Mouse (Mus musculus) heart, postnatal 36 days (tissue): ENCODE measurements around the gene 2900092C05Rik. TPM values are rescaled to one million over a fixed set of nuclear protein-coding genes. Genes with fewer than 3 reads are reported as not detected.

Source experiments
- DNase-seq, 2 experiments: peaks; one replicate each; pipeline ENCODE4 v3.0.0; 2021 to 2022
- intact Hi-C: fragments of 180-260 bp; cut with DNase I; formaldehyde crosslinking; loops from one replicate; pipeline ENCODE4 v1.15.1; 2025
- total RNA-seq, 2 experiments: library from RNA; stranded (reverse); gene quantifications; 2 replicates each; pipeline ENCODE4 v1.2.3; 2021

Gene 2900092C05Rik
- not detected for total RNA-seq

DNA sequence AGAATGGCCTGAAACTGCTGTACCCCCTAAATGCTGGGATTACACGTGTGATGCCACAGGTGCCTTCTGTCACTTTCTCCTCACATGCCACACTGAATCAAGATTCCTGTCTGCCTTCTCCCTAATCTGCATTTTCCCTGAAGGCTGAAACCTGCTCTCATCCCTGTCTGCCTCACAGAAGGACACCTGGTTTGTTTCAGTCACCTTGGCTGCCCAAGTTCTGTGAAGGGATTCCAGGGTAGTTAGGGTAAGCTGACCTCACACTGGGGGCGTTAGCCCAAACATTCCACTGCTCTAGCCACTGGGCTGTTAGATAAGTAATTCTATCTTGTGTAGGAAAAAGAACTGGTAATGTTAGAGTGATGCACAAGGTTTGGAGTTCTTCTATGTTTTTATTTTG, at the start of gene 2900092C05Rik:
TSS of gene 2900092C05Rik (plus strand) at position 301 of the 400 bp plus-strand sequence.
- intact Hi-C loops = no loop called here
- DNase-seq = no peak

DNA sequence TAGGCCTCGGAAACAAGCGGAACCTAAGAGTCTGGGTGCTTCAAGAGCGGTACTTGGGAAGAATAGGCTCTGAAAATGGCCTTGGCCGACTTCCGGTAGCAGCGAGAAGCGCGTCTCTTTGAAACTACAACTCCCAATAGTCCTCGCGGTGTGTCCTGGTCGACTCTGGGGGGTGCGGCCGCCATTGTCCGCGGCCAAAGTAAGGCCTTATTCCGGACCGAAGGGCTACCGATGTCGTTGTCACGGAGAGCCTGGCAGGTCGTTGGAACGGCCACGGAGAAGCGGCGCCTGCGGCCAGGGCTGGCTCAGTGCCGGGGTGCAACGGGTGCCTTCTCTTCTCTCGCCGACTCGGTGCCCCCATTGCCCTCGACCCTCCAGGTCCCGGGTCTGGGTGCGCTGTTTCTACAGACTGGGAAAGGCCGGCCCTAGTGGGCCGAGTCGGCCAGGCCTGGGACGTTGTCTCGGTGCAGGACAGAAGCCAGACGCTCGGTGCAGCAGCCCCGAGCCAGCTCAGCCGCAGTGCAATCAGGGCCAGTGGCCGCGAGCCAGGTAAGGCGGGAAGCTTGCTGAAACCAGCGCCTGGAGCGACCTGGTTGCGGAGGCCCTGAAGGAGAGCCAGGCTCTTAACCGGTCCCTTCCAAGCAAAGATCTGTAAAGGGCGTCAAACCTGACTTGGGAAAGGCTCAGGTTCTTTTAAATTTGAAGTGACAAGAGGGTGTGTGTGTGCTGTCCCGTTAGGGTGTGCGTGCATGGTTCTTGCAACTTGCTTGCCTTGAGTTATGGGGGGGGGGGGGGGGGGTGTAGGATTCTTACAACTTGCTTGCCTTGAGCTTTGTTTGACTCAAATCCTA, 33.9 kb upstream of the 2900092C05Rik start, which contains the start of gene Zfp606:
TSS of gene Zfp606 (plus strand) at position 136 of the 851 bp plus-strand sequence.
- peak; percentile 79 to 85 for DNase-seq
- intact Hi-C loops = loop anchor here (2.0 to 10.0 kb wide), 4 partner anchors 58 to 806 kb away; partner anchors contain the start of genes Mzf1 and Zfp128

DNA sequence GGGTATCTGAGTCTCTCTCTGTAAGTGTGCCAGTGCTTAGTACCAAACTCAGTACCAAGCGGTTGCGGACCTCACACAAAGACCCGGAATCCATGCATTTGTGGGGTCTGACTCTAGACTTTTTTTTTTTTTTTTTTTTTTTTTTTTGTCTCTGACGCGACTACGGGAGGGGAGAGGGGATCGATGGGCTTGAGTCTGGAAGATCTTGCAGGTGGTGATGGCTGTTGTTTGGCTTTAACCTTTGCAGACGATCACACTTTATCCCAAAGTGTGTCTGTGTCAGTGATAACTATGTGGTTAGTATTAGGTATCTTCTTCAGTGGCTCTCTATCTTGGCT, 33.3 kb upstream of the 2900092C05Rik start:
- no peak for DNase-seq
- intact Hi-C loops = loop anchor here (2.0 to 10.0 kb wide), 4 partner anchors 58 to 806 kb away; partner anchors contain the start of genes Mzf1 and Zfp128

DNA sequence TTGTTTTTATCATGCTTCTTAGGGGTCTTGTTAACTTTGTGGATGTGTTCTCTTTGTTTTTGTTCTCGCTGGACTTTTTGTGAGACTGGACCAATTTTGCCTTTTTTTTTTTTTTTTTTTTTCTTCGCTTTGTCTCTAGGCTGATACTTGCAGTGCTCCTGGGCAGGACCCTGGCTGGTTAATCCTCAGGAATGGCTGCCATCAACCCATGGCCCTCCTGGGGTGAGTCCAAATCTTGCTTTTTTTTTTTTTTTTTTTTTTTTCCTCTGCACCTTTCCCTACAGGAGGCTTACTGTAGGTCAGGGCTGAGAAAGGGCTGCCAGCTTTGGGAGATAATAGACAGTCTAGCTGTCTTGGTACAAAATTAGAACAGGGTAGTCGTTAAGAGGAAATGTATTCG, 32.8 kb upstream of the 2900092C05Rik start:
- intact Hi-C loops = loop anchor here (2.0 to 10.0 kb wide), 4 partner anchors 59 to 805 kb away; partner anchors contain the start of genes Mzf1 and Zfp128
- DNase-seq = no peak

DNA sequence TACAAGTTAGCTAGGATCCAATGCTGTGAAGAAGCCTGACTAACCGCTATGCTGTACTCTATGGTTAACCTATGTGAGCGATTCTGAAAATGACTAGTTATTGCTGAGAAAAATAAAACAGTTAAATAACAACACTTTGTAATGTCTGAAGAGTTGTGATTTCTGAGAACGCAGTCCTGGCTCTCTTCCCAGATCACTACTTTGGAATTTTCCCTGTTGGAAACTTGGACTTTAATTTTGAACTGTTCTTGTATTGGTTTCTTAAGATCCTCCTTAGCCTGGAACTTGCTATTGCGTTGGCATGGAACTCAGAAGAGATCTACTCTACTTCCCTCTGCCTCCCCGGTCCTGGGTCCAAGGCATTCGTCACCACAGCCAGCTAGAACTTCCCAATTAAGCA, 28.5 kb upstream of the 2900092C05Rik start:
- intact Hi-C loops = loop anchor here (10.0 kb wide), 1 partner anchor 321 kb away; the partner anchor contains the start of gene Zscan18
- no peak for DNase-seq

DNA sequence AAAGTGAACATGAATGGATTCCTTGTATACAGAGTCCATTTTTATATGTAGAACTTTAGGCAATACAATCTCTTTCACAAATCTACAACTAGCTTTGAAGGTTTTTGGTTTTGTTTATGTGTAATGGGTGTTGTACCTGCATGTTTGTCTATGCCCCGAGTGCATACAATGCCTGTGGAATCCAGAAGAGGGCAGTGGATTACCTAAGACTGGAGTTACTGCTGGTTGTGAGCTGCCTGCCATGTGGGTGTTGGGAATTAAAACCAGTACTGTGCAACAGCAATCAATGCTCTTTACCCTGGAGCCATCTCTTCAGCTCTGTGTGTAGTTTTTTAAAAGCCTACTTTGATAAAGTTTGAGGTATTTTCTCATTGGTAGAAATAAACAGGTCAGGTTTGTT, 26.4 kb upstream of the 2900092C05Rik start:
- no peak for DNase-seq
- intact Hi-C loops = loop anchor here (10.0 kb wide), 1 partner anchor 319 kb away; the partner anchor contains the start of gene Zscan18

DNA sequence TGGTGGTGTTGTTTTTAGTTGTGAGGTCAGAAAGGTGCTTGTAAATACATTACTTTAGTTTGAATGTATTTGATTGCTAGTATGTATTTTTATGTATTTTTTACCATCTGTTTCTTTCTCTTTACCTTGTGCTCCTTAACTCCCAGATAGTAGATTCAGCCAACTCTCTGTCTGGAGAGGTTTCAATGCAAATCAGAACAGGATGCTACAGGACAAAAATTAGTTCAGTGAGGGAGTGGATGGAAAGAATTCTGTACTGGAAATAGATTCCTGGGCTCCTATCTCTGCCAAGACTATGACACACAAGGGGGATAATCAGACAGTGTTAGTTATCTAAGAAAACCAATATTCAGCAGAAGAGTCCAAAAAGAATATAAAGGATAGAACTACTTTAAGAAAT, 25.6 kb upstream of the 2900092C05Rik start:
- intact Hi-C loops = loop anchor here (10.0 kb wide), 1 partner anchor 318 kb away; the partner anchor contains the start of gene Zscan18
- no peak for DNase-seq

DNA sequence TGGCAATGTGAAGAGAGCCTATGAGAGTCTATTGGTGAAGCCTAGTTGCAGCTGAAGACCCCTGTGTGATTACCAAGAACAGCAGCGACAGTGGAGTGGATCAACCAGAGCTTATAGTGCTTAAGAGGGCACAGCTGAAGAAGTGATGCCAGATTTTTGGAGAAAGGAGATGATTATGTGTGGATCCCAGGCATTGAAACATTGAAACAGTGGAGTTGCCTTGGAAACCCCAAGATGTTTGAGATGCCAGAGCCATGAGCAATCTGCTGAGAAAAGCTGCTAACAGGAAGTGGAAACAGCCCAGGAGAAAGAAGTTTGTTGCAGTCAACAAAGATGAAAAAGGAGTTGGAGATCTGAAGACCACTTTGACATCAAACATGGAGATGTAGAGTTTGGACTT, 1.4 kb upstream of the 2900092C05Rik start:
- DNase-seq = no peak
- intact Hi-C loops = no loop called here

Other genes starting within 250 kb of the 2900092C05Rik start
- not detected for gene Vmn1r81, start 244.2 kb upstream of the 2900092C05Rik start, total RNA-seq
- gene Vmn1r82, start 212.1 kb upstream of the 2900092C05Rik start, total RNA-seq = not detected
- not detected for gene Vmn1r83, start 183.0 kb upstream of the 2900092C05Rik start, total RNA-seq
- gene Vmn1r84, start 143.2 kb upstream of the 2900092C05Rik start, total RNA-seq = not detected
- 1 to 10 TPM; 2.5 TPM for gene Zfp551, start 89.8 kb upstream of the 2900092C05Rik start, total RNA-seq
- gene Zfp606, start 34.2 kb upstream of the 2900092C05Rik start, total RNA-seq = 10 to 100 TPM; 10.1 to 10.5 TPM
- gene Vmn2r53, start 96.3 kb downstream of the 2900092C05Rik start, total RNA-seq = not detected
- gene Vmn2r54, start 127.8 kb downstream of the 2900092C05Rik start, total RNA-seq = not detected
- gene Vmn2r55, start 172.5 kb downstream of the 2900092C05Rik start, total RNA-seq = not detected
- gene Vmn2r56, start 222.5 kb downstream of the 2900092C05Rik start, total RNA-seq = not detected